Mouse (Mus musculus) neural tube, embryonic 11.5 days (tissue): Measurements from ENCODE around the gene Cnga1. TPM values are rescaled to one million over a fixed set of nuclear protein-coding genes. Genes with fewer than 3 reads are reported as not detected.

ENCODE experiments used
- ATAC-seq: fragments of 200-750 bp; cut with Nextera tagmentation; 2 replicates; pipeline ENCODE4 v1.8.0; 2017; ENCODE audit warnings: moderate number of reproducible peaks, mild to moderate bottlenecking, moderate TSS enrichment, moderate library complexity; ENCODE audit not compliant: insufficient read depth, low FRiP score, low TSS enrichment
- DNase-seq: peaks from one replicate; pipeline ENCODE4 v3.0.0-alpha.2; 2015; ENCODE audit warnings: low spot score
- H3K27ac ChIP-seq: fragments of 300-500 bp; sonication (generic); 2 replicates; pipeline ENCODE4 v1.5.1; 2014; ENCODE audit warnings: low read depth, mild to moderate bottlenecking, low read length
- H3K27me3 ChIP-seq: fragments of 300-500 bp; sonication (generic); 2 replicates; pipeline ENCODE4 v1.6.1; 2014; ENCODE audit warnings: mild to moderate bottlenecking, low read length, mixed read lengths; ENCODE audit not compliant: control insufficient read depth, insufficient read depth
- H3K36me3 ChIP-seq: fragments of 300-500 bp; sonication (generic); 2 replicates; pipeline ENCODE4 v1.6.1; 2014; ENCODE audit warnings: mild to moderate bottlenecking, low read length, moderate library complexity, mixed read lengths; ENCODE audit not compliant: control insufficient read depth, insufficient read depth
- H3K4me1 ChIP-seq: fragments of 300-500 bp; sonication (generic); 2 replicates; pipeline ENCODE4 v1.6.1; 2014; ENCODE audit warnings: low read length, mixed read lengths; ENCODE audit not compliant: control insufficient read depth, insufficient read depth
- H3K4me2 ChIP-seq: fragments of 300-500 bp; sonication (generic); 2 replicates; pipeline ENCODE4 v1.6.1; 2014; ENCODE audit warnings: low read depth, mild to moderate bottlenecking, moderate library complexity
- H3K4me3 ChIP-seq: fragments of 300-500 bp; sonication (generic); 2 replicates; pipeline ENCODE4 v1.5.1; 2014; ENCODE audit warnings: low read depth, low read length
- H3K9ac ChIP-seq: fragments of 300-500 bp; sonication (generic); 2 replicates; pipeline ENCODE4 v1.6.1; 2014; ENCODE audit warnings: mild to moderate bottlenecking, low read length
- H3K9me3 ChIP-seq: fragments of 300-500 bp; sonication (generic); 2 replicates; pipeline ENCODE4 v1.6.1; 2016; ENCODE audit warnings: low read length; ENCODE audit not compliant: control insufficient read depth
- WGBS: fragments of 180-500 bp; shearing (Covaris S2); extraction: QIAGEN DNeasy Blood & Tissue Kit; methylation state at CpG from one replicate; pipeline ENCODE4 v1.1.7; 2014; 5-methylcytosine and 5-hydroxymethylcytosine counted together
- polyA plus RNA-seq: library from polyadenylated mRNA; unstranded; fragments of >200 nt; fragmentation: Nextera tagmentation; extraction: Ambion mirVana; gene quantifications from 2 replicates; pipeline ENCODE4 v1.2.1, GENCODE M21; 2014

The Cnga1 gene
- polyA plus RNA-seq = not detected in 2 replicates

DNA sequence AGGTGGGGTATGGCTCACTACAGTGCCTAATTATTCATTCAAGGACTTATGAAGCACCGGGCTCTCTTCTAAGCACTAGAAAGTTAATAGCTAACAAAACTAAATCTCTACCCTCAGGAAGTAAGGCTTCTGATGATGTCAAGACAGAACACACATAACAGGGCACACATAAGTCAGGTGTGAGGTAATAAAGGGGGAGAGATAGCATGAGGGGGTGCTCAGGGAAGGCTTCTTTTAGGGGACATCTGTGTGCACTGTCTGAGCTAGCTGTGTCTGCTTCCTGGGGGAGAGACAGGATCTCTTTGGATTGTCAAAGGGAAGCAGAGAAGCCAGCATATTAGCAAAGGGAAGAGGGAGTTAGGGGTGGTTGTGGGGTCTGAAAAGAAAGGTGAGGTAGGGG, at the start of gene Cnga1:
TSS of gene Cnga1 (minus strand) at position 101 of the 400 bp plus-strand sequence.
- Histone ChIP-seq H3K4me2 (no peak within 1 kb of the TSS), H3K9me3 (no peaks in the 10 kb centered on the region), H3K36me3 (no peaks in the 10 kb centered on the region), H3K27ac (no peak within 1 kb of the TSS), H3K4me3 (no peak within 1 kb of the TSS), H3K27me3 (0 out of 2 replicates have a peak, but pooled peaks cover 3% of the 10 kb centered on the region), H3K4me1 (no peaks in the 10 kb centered on the region; the same call in 1 of the 2 replicates), H3K9ac (no peak within 1 kb of the TSS)
- 98% methylated on average over 1 of the region's 1 CpGs for WGBS
- no peak for ATAC-seq
- no peak for DNase-seq

DNA sequence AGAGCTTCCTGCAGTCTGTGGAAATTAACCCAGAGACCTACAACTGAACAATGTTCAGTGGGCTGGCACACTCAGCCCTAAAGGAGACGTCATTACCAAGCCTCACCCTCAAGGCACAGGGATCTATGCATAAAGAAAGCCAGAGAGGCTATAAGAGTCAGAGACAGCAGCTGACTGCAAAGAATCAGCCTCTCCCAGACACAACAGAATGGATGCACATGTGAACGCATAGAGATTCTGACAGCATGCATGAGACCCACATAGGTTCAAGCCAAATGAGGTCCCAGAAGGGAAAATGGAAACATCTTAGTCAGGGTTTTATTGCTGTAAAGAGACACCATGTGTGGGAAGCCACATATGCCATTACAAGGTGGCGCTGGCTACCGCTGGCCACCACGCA, 46.4 kb upstream of the Cnga1 start:
- no peaks in the 10 kb centered on the region for H3K4me1 ChIP-seq
- no peak overlapping the region for H3K27ac ChIP-seq
- DNase-seq = no peak
- H3K27me3 ChIP-seq = no peaks in the 10 kb centered on the region
- ATAC-seq = no peak
- no peaks in the 10 kb centered on the region for H3K36me3 ChIP-seq
- H3K4me3 ChIP-seq = no peak overlapping the region
- H3K9me3 ChIP-seq = no peaks in the 10 kb centered on the region
- no peak overlapping the region for H3K4me2 ChIP-seq
- 89% methylated on average over 5 of the region's 5 CpGs for WGBS
- no peak overlapping the region for H3K9ac ChIP-seq

DNA sequence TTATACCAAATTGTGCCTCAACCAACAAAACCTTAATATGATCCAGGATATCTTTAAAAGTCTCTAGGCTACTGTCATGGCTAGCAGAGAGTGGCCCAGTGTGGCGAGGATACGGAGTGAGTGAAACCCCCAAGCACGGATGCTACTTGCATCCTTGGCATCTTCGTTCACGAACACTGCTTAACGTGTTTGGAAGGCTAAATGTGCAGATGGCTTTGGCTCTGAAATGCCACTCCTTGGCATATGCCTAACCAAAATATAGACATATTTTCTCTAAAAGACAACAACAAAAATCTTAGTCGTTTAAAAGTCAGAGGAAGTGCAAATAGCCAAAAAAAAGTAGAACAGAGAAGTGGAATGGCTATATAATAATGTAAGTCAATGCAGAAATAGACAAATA, 45.5 kb upstream of the Cnga1 start:
- H3K27me3 ChIP-seq = no peaks in the 10 kb centered on the region
- no peak overlapping the region for H3K9ac ChIP-seq
- H3K4me3 ChIP-seq = no peak overlapping the region
- ATAC-seq = no peak
- H3K27ac ChIP-seq = no peak overlapping the region
- H3K4me2 ChIP-seq = no peak overlapping the region
- no peaks in the 10 kb centered on the region for H3K4me1 ChIP-seq
- no peak for DNase-seq
- no peaks in the 10 kb centered on the region for H3K36me3 ChIP-seq
- no peaks in the 10 kb centered on the region for H3K9me3 ChIP-seq
- WGBS = 90% methylated on average over 7 of the region's 7 CpGs

DNA sequence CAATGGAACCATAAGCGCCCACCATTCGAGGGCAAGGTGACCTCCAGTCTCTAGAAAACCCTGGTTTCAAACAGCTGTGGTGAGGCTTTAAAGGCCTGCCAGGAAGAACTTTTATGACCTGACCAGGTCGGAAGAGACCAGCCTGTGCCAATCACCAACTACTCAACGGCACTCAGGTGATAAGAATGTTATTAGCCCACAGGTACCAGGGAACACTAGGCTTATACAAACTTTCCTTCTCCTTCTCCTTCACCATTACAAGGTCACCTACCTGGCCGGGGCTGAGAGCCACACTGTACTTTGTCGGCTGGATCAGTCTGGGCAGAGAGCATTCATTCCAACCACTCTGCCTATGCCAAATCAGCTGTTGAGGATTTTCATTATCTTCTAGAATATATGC, 37.4 kb upstream of the Cnga1 start:
- ATAC-seq = no peak
- no peak overlapping the region for H3K4me3 ChIP-seq
- no peak overlapping the region for H3K27ac ChIP-seq
- DNase-seq = no peak
- WGBS = 81% methylated on average over 6 of the region's 6 CpGs
- H3K9ac ChIP-seq = no peak overlapping the region
- H3K27me3 ChIP-seq = no peaks in the 10 kb centered on the region
- H3K36me3 ChIP-seq = no peaks in the 10 kb centered on the region
- H3K9me3 ChIP-seq = no peaks in the 10 kb centered on the region
- no peaks in the 10 kb centered on the region for H3K4me1 ChIP-seq
- no peak overlapping the region for H3K4me2 ChIP-seq

DNA sequence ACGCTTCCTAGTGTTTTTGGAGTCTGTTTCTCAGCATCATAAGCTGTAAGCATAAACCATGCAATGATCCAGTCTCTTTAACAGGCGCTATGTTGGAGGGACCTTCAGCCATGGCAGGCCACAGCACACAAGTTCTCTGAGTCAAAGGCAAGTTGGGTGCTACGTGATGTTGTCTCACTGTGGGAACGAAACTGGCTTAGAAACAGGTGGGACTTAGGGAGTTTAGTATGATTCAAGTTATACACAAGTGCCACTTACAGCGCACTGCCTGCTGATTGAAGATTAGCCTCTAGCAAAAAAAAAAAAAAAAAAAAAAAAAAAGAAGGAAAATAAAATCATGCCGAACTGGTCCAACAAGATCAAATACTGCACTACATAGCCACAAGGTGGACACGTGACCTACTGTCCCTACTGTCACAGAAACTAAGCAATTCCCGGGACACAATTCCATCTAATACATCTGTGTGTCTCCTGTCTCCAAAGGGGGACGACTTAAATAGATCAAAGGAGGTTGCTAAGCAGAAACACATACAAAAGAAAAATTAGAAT, 31.0 kb upstream of the Cnga1 start:
- H3K27ac ChIP-seq = no peak overlapping the region
- no peaks in the 10 kb centered on the region for H3K27me3 ChIP-seq
- DNase-seq (no peak), ATAC-seq (no peak)
- 88% methylated on average over 9 of the region's 9 CpGs for WGBS
- no peaks in the 10 kb centered on the region for H3K4me1 ChIP-seq
- no peak overlapping the region for H3K9ac ChIP-seq
- H3K4me3 ChIP-seq = no peak overlapping the region
- H3K4me2 ChIP-seq = no peak overlapping the region
- H3K36me3 ChIP-seq = no peaks in the 10 kb centered on the region
- H3K9me3 ChIP-seq = no peaks in the 10 kb centered on the region

DNA sequence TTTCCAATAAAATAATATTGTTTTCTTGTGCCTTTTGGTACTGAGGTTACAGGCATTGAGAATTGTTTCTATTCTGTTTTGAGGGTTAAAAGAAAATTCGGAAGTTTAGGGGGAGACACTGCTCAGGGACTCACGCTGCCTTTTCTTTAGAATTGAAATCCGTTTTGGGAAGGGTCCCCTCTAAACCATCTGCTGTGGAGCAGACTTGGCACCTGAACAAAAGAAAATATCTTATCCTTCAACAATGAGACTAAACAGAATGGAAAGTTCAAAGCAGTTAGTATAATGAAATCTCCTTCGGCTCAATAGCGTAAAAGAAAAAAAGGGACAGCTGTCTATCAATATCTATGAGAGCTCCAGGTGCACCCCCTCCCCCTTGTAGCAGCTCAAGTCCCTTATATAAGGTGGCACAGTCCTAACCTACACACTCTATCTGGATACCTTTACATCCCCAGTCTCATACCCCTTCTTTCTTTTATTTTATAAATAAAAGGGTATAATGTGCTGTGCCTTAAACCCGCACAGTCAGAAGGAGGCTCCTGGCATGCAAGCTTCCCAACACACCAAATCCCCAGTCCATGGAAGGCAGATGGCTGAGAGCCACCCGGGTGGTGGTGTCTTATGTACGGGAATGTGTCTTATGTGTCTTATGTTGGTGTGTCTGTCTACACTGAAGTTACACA, 27.1 kb upstream of the Cnga1 start:
- DNase-seq = no peak
- Histone ChIP-seq H3K9me3 (no peaks in the 10 kb centered on the region), H3K27me3 (no peaks in the 10 kb centered on the region), H3K4me1 (no peaks in the 10 kb centered on the region), H3K9ac (no peak overlapping the region), H3K4me3 (no peak overlapping the region), H3K27ac (no peak overlapping the region), H3K36me3 (no peaks in the 10 kb centered on the region), H3K4me2 (no peak overlapping the region)
- 72% methylated on average over 8 of the region's 8 CpGs for WGBS
- ATAC-seq = no peak

DNA sequence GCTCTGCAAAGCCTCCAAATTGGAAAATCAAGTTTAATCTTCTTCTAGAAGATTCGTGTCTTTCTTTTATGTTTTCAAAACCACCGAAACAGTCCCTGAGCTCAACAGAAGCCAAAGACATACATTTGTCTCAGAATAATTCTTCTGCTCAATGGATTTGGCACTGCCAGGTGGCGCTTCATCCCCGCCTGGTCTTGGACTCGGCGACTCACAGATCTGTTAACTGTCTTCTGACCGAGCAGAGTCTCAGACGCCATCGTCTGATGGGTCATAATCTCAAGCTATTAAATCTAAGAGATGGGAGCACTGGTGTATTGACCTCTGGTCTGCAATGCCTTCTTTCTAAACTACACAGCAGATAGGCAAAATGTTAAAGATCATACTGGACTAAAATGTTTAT, 24.3 kb upstream of the Cnga1 start:
- no peak for ATAC-seq
- no peaks in the 10 kb centered on the region for H3K36me3 ChIP-seq

DNA sequence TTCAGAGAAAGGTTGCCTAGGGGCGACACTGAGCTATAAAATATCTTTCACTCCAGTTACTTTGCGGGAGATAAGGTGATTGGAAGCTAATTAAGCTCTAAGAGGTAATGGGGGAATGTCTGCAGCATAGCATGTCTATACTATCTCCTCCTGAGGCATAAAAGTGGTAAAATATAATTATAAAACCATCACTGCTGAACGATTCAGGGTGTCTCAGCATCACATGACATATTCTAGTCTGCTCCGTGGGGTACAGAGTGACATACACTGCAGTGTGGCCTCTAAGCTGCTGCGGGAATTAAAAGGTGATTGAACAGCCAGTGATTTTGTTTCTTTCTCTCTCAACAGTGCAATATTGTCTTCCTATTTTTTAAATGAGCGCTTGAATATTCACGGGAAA, 22.4 kb upstream of the Cnga1 start:
- DNase-seq = no peak
- H3K27ac ChIP-seq = no peak overlapping the region
- H3K9me3 ChIP-seq = no peaks in the 10 kb centered on the region
- no peaks in the 10 kb centered on the region for H3K27me3 ChIP-seq
- H3K4me3 ChIP-seq = no peak overlapping the region
- H3K36me3 ChIP-seq = no peaks in the 10 kb centered on the region
- no peaks in the 10 kb centered on the region for H3K4me1 ChIP-seq
- H3K9ac ChIP-seq = no peak overlapping the region
- ATAC-seq = peak; percentile 35; the same call in 1 of the 2 replicates
- H3K4me2 ChIP-seq = no peak overlapping the region
- 79% methylated on average over 7 of the region's 7 CpGs for WGBS

More for the DNA sequence above, 24.3 kb upstream of the Cnga1 start:
- Histone ChIP-seq H3K27ac (no peak overlapping the region), H3K9me3 (no peaks in the 10 kb centered on the region), H3K9ac (no peak overlapping the region), H3K27me3 (no peaks in the 10 kb centered on the region), H3K4me3 (no peak overlapping the region), H3K4me2 (no peak overlapping the region), H3K4me1 (no peaks in the 10 kb centered on the region)
- no peak for DNase-seq
- WGBS = 91% methylated on average over 9 of the region's 9 CpGs

DNA sequence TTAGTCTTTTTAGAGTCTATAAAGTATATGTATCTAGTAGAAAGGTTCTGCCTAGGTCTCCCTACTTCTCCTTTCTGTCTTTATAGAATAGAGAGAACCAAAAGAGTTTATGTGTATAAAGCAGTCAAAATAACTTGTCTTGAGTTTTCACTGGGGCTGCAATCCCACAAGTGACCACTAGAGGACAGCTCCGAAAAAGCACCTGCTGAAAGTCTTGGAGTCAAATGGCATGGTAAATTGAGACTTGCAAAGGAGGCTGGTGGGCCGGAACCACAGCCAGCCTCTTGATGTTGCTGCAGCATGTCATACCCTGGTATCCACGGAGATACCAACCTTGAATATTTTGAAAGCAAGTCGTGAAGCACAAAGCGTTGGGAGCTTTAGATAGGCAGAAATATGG, 21.2 kb upstream of the Cnga1 start:
- ATAC-seq = no peak
- Histone ChIP-seq H3K36me3 (no peaks in the 10 kb centered on the region), H3K4me1 (no peaks in the 10 kb centered on the region), H3K4me3 (no peak overlapping the region), H3K27me3 (no peaks in the 10 kb centered on the region), H3K4me2 (no peak overlapping the region), H3K9me3 (no peaks in the 10 kb centered on the region), H3K9ac (no peak overlapping the region), H3K27ac (no peak overlapping the region)
- peak; percentile 38 for DNase-seq
- WGBS = 17% methylated on average over 5 of the region's 5 CpGs
